Mouse (Mus musculus) B cell, adult 67 days (primary cell): ENCODE data around the gene Rps15a. TPM values are rescaled to one million over a fixed set of nuclear protein-coding genes. Genes with fewer than 3 reads are reported as not detected.

Experiments used
- total RNA-seq, 2 experiments: library from RNA; stranded (reverse); gene quantifications; 4 replicates each; pipeline ENCODE4 v1.2.4; 2023

Gene Rps15a
- 1,000 to 10,000 TPM; 2,509 to 2,565 TPM for total RNA-seq

GRCm38 (mm10) chr7:118115877-118116568 lies at the start of gene Rps15a:
Gene Rps15a, minus strand, starts transcription at chr7:118116188.

GRCm38 (mm10) chr7:118129430-118130041 lies 13.5 kb upstream of the Rps15a start, which contains the start of gene Arl6ip1:
Gene Arl6ip1, minus strand, starts transcription at chr7:118129662.

Other genes starting within 250 kb of the Rps15a start
- 100 to 1,000 TPM; 158 to 169 TPM for gene Arl6ip1, start 13.5 kb upstream of the Rps15a start, total RNA-seq
- gene Smg1, start 127.5 kb upstream of the Rps15a start, total RNA-seq = 100 to 1,000 TPM; 257 to 260 TPM